8 mouse cellular contexts compared by ENCODE assay signal in the genomic region with DNA sequence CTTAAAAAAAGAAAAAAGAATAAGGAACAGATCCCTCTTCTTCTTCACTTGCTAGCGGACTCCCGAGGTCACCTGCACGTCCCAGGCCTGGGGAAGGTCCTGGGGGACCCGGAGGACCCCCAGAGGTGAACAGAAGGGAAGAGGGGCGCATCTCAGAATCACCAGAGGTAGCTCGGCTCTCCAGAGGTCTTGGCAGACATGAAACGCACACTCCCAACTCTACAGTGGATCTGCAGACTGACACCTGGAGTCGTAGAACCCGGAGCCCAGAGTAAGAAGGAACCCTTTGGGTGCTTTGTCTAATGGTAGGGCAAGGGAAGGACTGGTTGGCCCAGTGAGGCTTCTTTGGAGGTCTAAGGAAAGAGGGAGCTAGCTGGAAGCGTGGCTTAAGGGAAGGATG. TPM values are rescaled to one million over a fixed set of nuclear protein-coding genes. Genes with fewer than 3 reads are reported as not detected.
A peak's percentile ranks its signal among the peaks of the same experiment; 100 is the strongest.
DNase-seq lines count a peak whose midpoint lies in the region; ATAC-seq and TF ChIP-seq lines count a peak whose summit lies in the region.

No protein-coding gene starts in this region.

- H3K4me2 ChIP-seq in lung, postnatal 0 days (replicated peaks; ENCODE audit: low read depth, low read length) = peak overlapping the region; percentile 74
- H3K4me2 ChIP-seq in limb, embryonic 15.5 days = peak overlapping the region; percentile 87
- peak overlapping the region; percentile 87 for H3K4me2 ChIP-seq in stomach, embryonic 16.5 days (ENCODE audit: low read depth, low read length)

- TF ChIP-seq CTCF in cerebellum, adult 2 months (IDR thresholded peaks at IDR 0.05; ENCODE audit: borderline replicate concordance, insufficient read depth, low read depth, low read length) = no peak
- TF ChIP-seq CTCF in lung, postnatal 0 days (IDR thresholded peaks at IDR 0.05) = no peak

- 81% methylated on average over 10 of the region's 10 CpGs for WGBS in cerebellum, adult 2 months
- WGBS in lung, postnatal 0 days = 81% methylated on average over 10 of the region's 10 CpGs
- 85% methylated on average over 10 of the region's 10 CpGs for WGBS in limb, embryonic 15.5 days
- WGBS in stomach, embryonic 16.5 days = 86% methylated on average over 10 of the region's 10 CpGs

- no peaks in the 10 kb centered on the region for H3K36me3 ChIP-seq in lung, postnatal 0 days (ENCODE audit: insufficient read depth, low read length)
- no peaks in the 10 kb centered on the region for H3K36me3 ChIP-seq in limb, embryonic 15.5 days
- no peaks in the 10 kb centered on the region for H3K36me3 ChIP-seq in stomach, embryonic 16.5 days (ENCODE audit: control insufficient read depth, insufficient read depth, low read length)

- no peak for TF ChIP-seq EP300 in lung, postnatal 0 days (IDR thresholded peaks at IDR 0.05)

- no peak for DNase-seq in cerebellum, adult 2 months
- no peak for DNase-seq in cerebellum, postnatal 36 days
- no peak for DNase-seq in lung, postnatal 0 days (ENCODE audit: low spot score)
- no peak for DNase-seq in lung, postnatal 36 days
- DNase-seq in left cerebral cortex, postnatal 25 days (ENCODE audit: low spot score in 2 of 2) = no peak
- DNase-seq in left cerebral cortex, adult 18-20 months (ENCODE audit: low spot score in 2 of 2) = no peak

- intact Hi-C loops in left cerebral cortex, postnatal 25 days (cut with DNase I) = no loop called here

- H3K9ac ChIP-seq in lung, postnatal 0 days (replicated peaks; ENCODE audit: low read depth) = 0 out of 2 replicates have a peak overlapping the region, but pooled peaks have one; percentile 29
- no peak overlapping the region for H3K9ac ChIP-seq in limb, embryonic 15.5 days
- peak overlapping the region; percentile 77 for H3K9ac ChIP-seq in stomach, embryonic 16.5 days (ENCODE audit: low read length)

- no peaks in the 10 kb centered on the region for H3K9me3 ChIP-seq in lung, postnatal 0 days (ENCODE audit: low read length)
- H3K9me3 ChIP-seq in limb, embryonic 15.5 days = no peaks in the 10 kb centered on the region
- H3K9me3 ChIP-seq in stomach, embryonic 16.5 days (replicated peaks; ENCODE audit: control insufficient read depth, low read length) = no peaks in the 10 kb centered on the region

- H3K27ac ChIP-seq in cerebellum, adult 2 months (ENCODE audit: insufficient read depth, low read length) = no peak overlapping the region
- no peak overlapping the region for H3K27ac ChIP-seq in lung, postnatal 0 days (ENCODE audit: low read length)
- no peak overlapping the region for H3K27ac ChIP-seq in limb, embryonic 15.5 days
- H3K27ac ChIP-seq in stomach, embryonic 16.5 days (ENCODE audit: low read length) = no peak overlapping the region

- no peak for ATAC-seq in lung, postnatal 0 days
- no peak for ATAC-seq in limb, embryonic 15.5 days (ENCODE audit: insufficient number of reproducible peaks, low FRiP score, low TSS enrichment, low read depth)
- no peak for ATAC-seq in stomach, embryonic 16.5 days (ENCODE audit: insufficient read depth, low FRiP score)

- H3K4me1 ChIP-seq in cerebellum, adult 2 months (ENCODE audit: control insufficient read depth, insufficient read depth, low read length) = 0 out of 2 replicates have a peak, but pooled peaks cover 5% of the 10 kb centered on the region
- no peaks in the 10 kb centered on the region for H3K4me1 ChIP-seq in lung, postnatal 0 days (ENCODE audit: insufficient read depth, low read depth, low read length)
- peaks cover 11% of the 10 kb centered on the region; the same call in 1 of the 2 replicates for H3K4me1 ChIP-seq in limb, embryonic 15.5 days
- 0 out of 2 replicates have a peak, but pooled peaks cover 5% of the 10 kb centered on the region for H3K4me1 ChIP-seq in stomach, embryonic 16.5 days (ENCODE audit: control insufficient read depth, insufficient read depth, low read length)

- H3K27me3 ChIP-seq in cerebellum, adult 2 months (ENCODE audit: control insufficient read depth, insufficient read depth, low read length) = no peaks in the 10 kb centered on the region
- no peaks in the 10 kb centered on the region for H3K27me3 ChIP-seq in lung, postnatal 0 days (replicated peaks; ENCODE audit: insufficient read depth, low read length)
- no peaks in the 10 kb centered on the region for H3K27me3 ChIP-seq in limb, embryonic 15.5 days
- no peaks in the 10 kb centered on the region for H3K27me3 ChIP-seq in stomach, embryonic 16.5 days (ENCODE audit: control insufficient read depth, insufficient read depth, low read length)

- peak overlapping the region; percentile 75 for H3K4me3 ChIP-seq in cerebellum, adult 2 months (replicated peaks; ENCODE audit: insufficient read depth, low read depth, low read length)
- no peak overlapping the region for H3K4me3 ChIP-seq in lung, postnatal 0 days (ENCODE audit: low read depth, low read length)
- peak overlapping the region; percentile 49 for H3K4me3 ChIP-seq in limb, embryonic 15.5 days
- peak overlapping the region; percentile 59 for H3K4me3 ChIP-seq in stomach, embryonic 16.5 days (replicated peaks; ENCODE audit: low read length)

- no peak for TF ChIP-seq POLR2A in cerebellum, adult 2 months (IDR thresholded peaks at IDR 0.05; ENCODE audit: borderline replicate concordance, insufficient read depth, low read length)

RNA-seq across cellular contexts. Expression of a gene that starts 11.5 kb away (rescaled TPM):
- 1.2 and 1.3 TPM in 2 replicates for polyA plus RNA-seq in cerebellum, adult 2 months (2012; rRNA removed)
- polyA plus RNA-seq in lung, postnatal 0 days (2015; fragmentation: Nextera tagmentation; extraction: Ambion mirVana) = 2.0 and 2.1 TPM in 2 replicates
- 5.7 and 6.8 TPM in 2 replicates for polyA plus RNA-seq in limb, embryonic 15.5 days (2015; fragmentation: Nextera tagmentation; extraction: Ambion mirVana)
- polyA plus RNA-seq in stomach, embryonic 16.5 days (2015; fragmentation: Nextera tagmentation; extraction: Ambion mirVana) = 2.7 and 3.9 TPM in 2 replicates
- total RNA-seq in left cerebral cortex, postnatal 25 days (2021) = 1 to 10 TPM; 1.2 to 2.7 TPM
- total RNA-seq in left cerebral cortex, adult 18-20 months (2021) = 1 to 10 TPM; 6.1 to 8.2 TPM

RNA-seq across cellular contexts. Expression of a gene that starts 11.5 kb away (rescaled TPM):
- polyA plus RNA-seq in cerebellum, adult 2 months (2012; rRNA removed) = 26.7 and 28.5 TPM in 2 replicates
- 36.6 and 39.1 TPM in 2 replicates for polyA plus RNA-seq in lung, postnatal 0 days (2015; fragmentation: Nextera tagmentation; extraction: Ambion mirVana)
- 22.3 and 26.1 TPM in 2 replicates for polyA plus RNA-seq in limb, embryonic 15.5 days (2015; fragmentation: Nextera tagmentation; extraction: Ambion mirVana)
- polyA plus RNA-seq in stomach, embryonic 16.5 days (2015; fragmentation: Nextera tagmentation; extraction: Ambion mirVana) = 25.5 and 31.2 TPM in 2 replicates
- 10 to 100 TPM; 22.0 to 22.2 TPM for total RNA-seq in left cerebral cortex, postnatal 25 days (2021)
- 10 to 100 TPM; 23.1 to 25.9 TPM for total RNA-seq in left cerebral cortex, adult 18-20 months (2021)

RNA-seq across cellular contexts. Expression of a gene that starts 17.1 kb away (rescaled TPM):
- polyA plus RNA-seq in cerebellum, adult 2 months (2012; rRNA removed) = 1.3 and 1.9 TPM in 2 replicates
- 0.95 and 1.4 TPM in 2 replicates for polyA plus RNA-seq in lung, postnatal 0 days (2015; fragmentation: Nextera tagmentation; extraction: Ambion mirVana)
- 0.74 and 1.1 TPM in 2 replicates for polyA plus RNA-seq in limb, embryonic 15.5 days (2015; fragmentation: Nextera tagmentation; extraction: Ambion mirVana)
- polyA plus RNA-seq in stomach, embryonic 16.5 days (2015; fragmentation: Nextera tagmentation; extraction: Ambion mirVana) = 2.9 and 4.8 TPM in 2 replicates
- total RNA-seq in left cerebral cortex, postnatal 25 days (2021) = under 1 TPM in 1 of 2 experiments, not detected in 1; 0.25 TPM
- total RNA-seq in left cerebral cortex, adult 18-20 months (2021) = under 1 TPM; 0.37 to 0.56 TPM

RNA-seq across cellular contexts. Expression of a gene that starts 27.4 kb away (rescaled TPM):
- 136 and 150 TPM in 2 replicates for polyA plus RNA-seq in cerebellum, adult 2 months (2012; rRNA removed)
- 203 and 213 TPM in 2 replicates for polyA plus RNA-seq in lung, postnatal 0 days (2015; fragmentation: Nextera tagmentation; extraction: Ambion mirVana)
- 279 and 295 TPM in 2 replicates for polyA plus RNA-seq in limb, embryonic 15.5 days (2015; fragmentation: Nextera tagmentation; extraction: Ambion mirVana)
- 229 and 262 TPM in 2 replicates for polyA plus RNA-seq in stomach, embryonic 16.5 days (2015; fragmentation: Nextera tagmentation; extraction: Ambion mirVana)
- total RNA-seq in left cerebral cortex, postnatal 25 days (2021) = 100 to 1,000 TPM; 103 to 105 TPM
- total RNA-seq in left cerebral cortex, adult 18-20 months (2021) = 100 to 1,000 TPM; 111 to 112 TPM

RNA-seq across cellular contexts. Expression of a gene that starts 32.4 kb away (rescaled TPM):
- polyA plus RNA-seq in cerebellum, adult 2 months (2012; rRNA removed) = 21.1 and 24.2 TPM in 2 replicates
- polyA plus RNA-seq in lung, postnatal 0 days (2015; fragmentation: Nextera tagmentation; extraction: Ambion mirVana) = 29.4 and 39.8 TPM in 2 replicates
- 63.4 and 64.4 TPM in 2 replicates for polyA plus RNA-seq in limb, embryonic 15.5 days (2015; fragmentation: Nextera tagmentation; extraction: Ambion mirVana)
- 95.7 and 109 TPM in 2 replicates for polyA plus RNA-seq in stomach, embryonic 16.5 days (2015; fragmentation: Nextera tagmentation; extraction: Ambion mirVana)
- 10 to 100 TPM; 23.0 to 23.6 TPM for total RNA-seq in left cerebral cortex, postnatal 25 days (2021)
- total RNA-seq in left cerebral cortex, adult 18-20 months (2021) = 10 to 100 TPM; 25.3 to 26.9 TPM
